Comparison of ENCODE assay signal across 8 mouse cellular contexts in the genomic region with DNA sequence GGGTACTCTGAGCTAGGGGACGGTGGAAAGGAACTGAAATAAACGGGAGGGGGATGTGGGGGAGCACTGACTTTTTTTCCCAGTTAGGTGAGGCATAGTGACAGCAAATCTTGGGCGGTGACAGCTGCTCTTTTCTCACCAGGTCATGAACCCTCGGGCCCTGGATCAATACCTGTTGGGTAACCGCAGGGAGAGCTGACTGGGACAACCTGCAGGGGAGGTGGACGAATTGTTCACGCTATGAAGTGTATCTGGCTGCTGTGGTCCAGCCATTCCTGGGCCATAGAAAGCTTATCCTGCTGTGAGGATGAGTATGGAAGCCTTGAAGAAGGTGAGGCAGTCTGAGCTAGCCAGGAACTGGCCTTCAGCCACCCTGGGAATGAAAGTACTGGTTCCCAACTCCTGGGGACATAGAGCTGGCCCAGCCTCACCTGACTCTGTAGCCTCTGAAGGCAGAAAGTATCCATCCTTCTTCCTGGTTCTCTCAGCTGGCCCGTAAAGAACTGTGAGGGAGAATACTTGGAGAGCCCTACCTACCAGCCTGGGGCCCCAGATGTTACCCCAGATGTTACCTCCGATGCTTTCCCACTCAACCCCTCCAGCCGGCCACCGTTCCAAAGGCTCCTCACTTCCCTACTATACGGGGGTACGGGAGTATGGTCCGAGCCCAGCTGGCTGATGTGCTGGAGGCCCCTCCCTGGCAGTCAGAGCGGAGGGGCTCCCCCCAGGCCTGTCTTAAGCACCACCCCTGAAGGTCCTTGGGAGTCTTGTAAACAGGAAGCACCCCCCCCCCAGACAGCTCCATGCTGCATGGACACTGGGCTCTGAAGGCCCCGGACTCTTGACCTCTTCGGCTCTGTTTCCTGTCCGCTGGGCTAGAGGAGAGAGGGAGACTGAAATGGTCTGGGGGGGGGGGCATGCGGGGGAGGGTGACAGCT. TPM values are rescaled to one million over a fixed set of nuclear protein-coding genes. Genes with fewer than 3 reads are reported as not detected.
DNase-seq lines count a peak whose midpoint lies in the region; TF ChIP-seq lines count a peak whose summit lies in the region.

No protein-coding gene starts in this region.

- intact Hi-C loops in heart, postnatal 14 days (cut with DNase I) = loop anchor here (1.0 kb wide), 1 partner anchor 16 kb away; no protein-coding TSS in a partner anchor

- H3K36me3 ChIP-seq in midbrain, embryonic 10.5 days = no peaks in the 10 kb centered on the region

- peak overlapping the region; percentile 83 for H3K27ac ChIP-seq in layer of hippocampus, adult 2 months
- H3K27ac ChIP-seq in midbrain, embryonic 10.5 days (replicated peaks) = peak overlapping the region; percentile 90

- no peak for TF ChIP-seq CTCF in layer of hippocampus, adult 2 months (conservative IDR thresholded peaks at IDR 0.05)

- H3K9me3 ChIP-seq in midbrain, embryonic 10.5 days (replicated peaks) = 0 out of 2 replicates have a peak, but pooled peaks cover 5% of the 10 kb centered on the region

- peaks cover 18% of the 10 kb centered on the region for H3K27me3 ChIP-seq in midbrain, embryonic 10.5 days (ENCODE audit: low read depth, poor library complexity, severe bottlenecking)

- WGBS in midbrain, embryonic 10.5 days = 48% methylated on average over 19 of the region's 19 CpGs

- H3K4me3 ChIP-seq in layer of hippocampus, adult 2 months = no peak overlapping the region
- peak overlapping the region; percentile 28; the same call in 1 of the 2 replicates for H3K4me3 ChIP-seq in midbrain, embryonic 10.5 days

- H3K4me1 ChIP-seq in midbrain, embryonic 10.5 days = peaks cover 68% of the 10 kb centered on the region

- no peak for DNase-seq in layer of hippocampus, adult 2 months (ENCODE audit: low spot score in 2 of 2)
- DNase-seq in layer of hippocampus, postnatal 36 days = no peak
- peak; percentile 58 to 66 for DNase-seq in heart, postnatal 14 days
- DNase-seq in kidney, postnatal 4 days = peak; percentile 77 to 88
- DNase-seq in midbrain, embryonic 10.5 days (ENCODE audit: low spot score) = peak; percentile 49
- no peak for DNase-seq in retina, embryonic 14.5 days (ENCODE audit: low spot score)
- DNase-seq in urinary bladder, postnatal 36 days (ENCODE audit: low spot score in 2 of 2) = no peak
- no peak for DNase-seq in thymus, postnatal 10 days (ENCODE audit: low spot score in 2 of 2)

RNA-seq across cellular contexts. Expression of a gene that starts 10.4 kb away (rescaled TPM):
- total RNA-seq in layer of hippocampus, adult 2 months (2021) = 10 to 100 TPM; 12.2 to 13.7 TPM
- 10 to 100 TPM; 12.4 to 13.2 TPM for total RNA-seq in layer of hippocampus, postnatal 36 days (2021)
- total RNA-seq in heart, postnatal 14 days (2021) = 10 to 100 TPM; 47.5 to 50.8 TPM
- 12.9 and 14.3 TPM in 2 replicates for polyA plus RNA-seq in midbrain, embryonic 10.5 days (2016; fragmentation: Nextera tagmentation; extraction: Ambion mirVana)

RNA-seq across cellular contexts. Expression of a gene that starts 23.3 kb away (rescaled TPM):
- not detected for total RNA-seq in layer of hippocampus, adult 2 months (2021)
- not detected for total RNA-seq in layer of hippocampus, postnatal 36 days (2021)
- total RNA-seq in heart, postnatal 14 days (2021) = under 1 TPM in 1 of 2 experiments, not detected in 1; 0.53 TPM
- polyA plus RNA-seq in midbrain, embryonic 10.5 days (2016; fragmentation: Nextera tagmentation; extraction: Ambion mirVana) = not detected in 2 replicates

RNA-seq across cellular contexts. Expression of a gene that starts 29.1 kb away (rescaled TPM):
- total RNA-seq in layer of hippocampus, adult 2 months (2021) = 1 to 10 TPM; 5.4 to 5.5 TPM
- 1 to 10 TPM; 5.1 to 5.8 TPM for total RNA-seq in layer of hippocampus, postnatal 36 days (2021)
- 10 to 100 TPM; 20.3 to 20.6 TPM for total RNA-seq in heart, postnatal 14 days (2021)
- 2.6 TPM in 2 replicates for polyA plus RNA-seq in midbrain, embryonic 10.5 days (2016; fragmentation: Nextera tagmentation; extraction: Ambion mirVana)

RNA-seq across cellular contexts. Expression of a gene that starts 45.0 kb away (rescaled TPM):
- 10 to 100 TPM; 64.0 to 64.7 TPM for total RNA-seq in layer of hippocampus, adult 2 months (2021)
- 10 to 100 TPM; 56.2 to 58.6 TPM for total RNA-seq in layer of hippocampus, postnatal 36 days (2021)
- 10 to 100 TPM; 38.4 to 39.7 TPM for total RNA-seq in heart, postnatal 14 days (2021)
- polyA plus RNA-seq in midbrain, embryonic 10.5 days (2016; fragmentation: Nextera tagmentation; extraction: Ambion mirVana) = 47.1 and 52.8 TPM in 2 replicates

RNA-seq across cellular contexts. Expression of a gene that starts 58.7 kb away (rescaled TPM):
- 1 to 10 TPM; 4.4 to 4.7 TPM for total RNA-seq in layer of hippocampus, adult 2 months (2021)
- total RNA-seq in layer of hippocampus, postnatal 36 days (2021) = 1 to 10 TPM; 5.4 to 6.2 TPM
- 10 to 100 TPM; 14.0 to 14.6 TPM for total RNA-seq in heart, postnatal 14 days (2021)
- polyA plus RNA-seq in midbrain, embryonic 10.5 days (2016; fragmentation: Nextera tagmentation; extraction: Ambion mirVana) = 81.5 and 121 TPM in 2 replicates

Comparison
In these comparisons a context has a peak if more than half of its experiments do, and no peak if none do; other contexts are left out.
1. DNase-seq: peak in heart, postnatal 14 days (2 of 2), kidney, postnatal 4 days (2 of 2) and midbrain, embryonic 10.5 days (single experiment); none in layer of hippocampus, adult 2 months (0 of 2), layer of hippocampus, postnatal 36 days (0 of 2), retina, embryonic 14.5 days (single experiment), urinary bladder, postnatal 36 days (0 of 2) and thymus, postnatal 10 days (0 of 2).